Mouse (Mus musculus) MEL (cell line): ENCODE results near the gene Ube2h.

Experiments
- CTCF ChIP-seq, 3 experiments: IDR thresholded peaks in 2 of 3; conservative IDR thresholded peaks in 1 of 3; 2 replicates each; pipeline ENCODE4 v1.5.1; 2011 to 2012; ENCODE audit warnings: low read length in 3 of 3, low read depth in 2 of 3, mild to moderate bottlenecking in 2 of 3, improper control_type of control experiment in 1 of 3, inconsistent platforms in 1 of 3, mixed read lengths in 1 of 3, moderate library complexity in 1 of 3; ENCODE audit not compliant: control insufficient read depth in 1 of 3, insufficient read depth in 1 of 3, poor library complexity in 1 of 3, severe bottlenecking in 1 of 3
- MAZ ChIP-seq: IDR thresholded peaks from 2 replicates; pipeline ENCODE4 v1.6.1; 2012; ENCODE audit warnings: low read depth, mild to moderate bottlenecking, inconsistent platforms, low read length, improper control_type of control experiment
- RCOR1 ChIP-seq: IDR thresholded peaks from 2 replicates; pipeline ENCODE4 v1.6.1; 2012; ENCODE audit warnings: low read depth, mild to moderate bottlenecking, inconsistent platforms, low read length, improper control_type of control experiment

DNA sequence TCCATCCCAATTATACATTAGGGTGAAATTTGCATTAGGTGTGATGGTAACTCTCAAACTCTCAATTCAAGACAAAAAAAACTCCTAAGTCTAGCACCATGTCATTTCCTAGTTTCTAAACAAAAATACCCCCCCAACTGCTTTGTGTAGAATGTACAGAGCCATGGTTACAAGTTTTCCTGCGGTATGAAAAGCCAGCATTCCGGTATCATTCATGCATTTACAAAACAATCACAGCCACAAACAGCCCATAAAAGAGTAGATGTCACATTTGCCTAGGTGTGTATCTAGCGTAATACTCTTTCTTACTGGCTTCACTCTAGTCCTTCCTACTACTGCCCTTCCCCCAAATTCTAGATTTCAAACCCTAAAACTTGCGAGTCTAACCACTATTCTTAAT, 2.2 kb downstream of the Ube2h start:
- TF ChIP-seq CTCF (IDR thresholded peaks at IDR 0.05 in 2 of 3, conservative IDR thresholded peaks at IDR 0.05 in 1 of 3; ENCODE audit: control insufficient read depth in 1 of 3, insufficient read depth in 1 of 3, low read depth in 2 of 3, low read length in 3 of 3, poor library complexity in 1 of 3, severe bottlenecking in 1 of 3): no peak
- TF ChIP-seq RCOR1: no peak
- TF ChIP-seq MAZ: no peak
